Mouse (Mus musculus) heart, adult 18-20 months (tissue): Measurements from ENCODE around the gene Lasp1. TPM values are rescaled to one million over a fixed set of nuclear protein-coding genes. Genes with fewer than 3 reads are reported as not detected.

Experiments
- DNase-seq, 2 experiments: peaks; one replicate each; pipeline ENCODE4 v3.0.0; 2021 to 2022; ENCODE audit warnings: mixed read lengths in 1 of 2
- total RNA-seq, 2 experiments: library from RNA; stranded (reverse); gene quantifications; 2 replicates each; pipeline ENCODE4 v1.2.3; 2021

Lasp1 gene
- total RNA-seq, 2 experiments from 2014 or later = 34.9 to 36.6 TPM

DNA sequence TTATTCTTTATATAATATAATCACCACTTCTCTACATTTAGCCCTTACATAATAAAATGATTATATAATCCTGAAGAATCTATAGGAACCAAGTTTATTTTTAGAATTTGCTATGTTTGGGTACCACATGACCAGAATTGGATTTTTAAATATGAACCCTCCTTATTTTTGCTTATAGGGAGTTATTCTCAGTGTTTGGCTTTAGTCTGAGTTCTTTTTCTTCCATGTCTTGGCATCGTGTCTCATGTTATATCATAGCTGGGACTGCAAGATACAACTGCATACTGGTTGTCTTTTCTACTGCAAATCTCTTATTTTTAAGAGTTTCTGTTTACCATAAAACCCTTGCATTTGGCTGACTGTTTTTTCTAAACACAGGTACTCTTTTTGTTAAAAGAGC, 75.6 kb downstream of the Lasp1 start:
- DNase-seq = no peak

DNA sequence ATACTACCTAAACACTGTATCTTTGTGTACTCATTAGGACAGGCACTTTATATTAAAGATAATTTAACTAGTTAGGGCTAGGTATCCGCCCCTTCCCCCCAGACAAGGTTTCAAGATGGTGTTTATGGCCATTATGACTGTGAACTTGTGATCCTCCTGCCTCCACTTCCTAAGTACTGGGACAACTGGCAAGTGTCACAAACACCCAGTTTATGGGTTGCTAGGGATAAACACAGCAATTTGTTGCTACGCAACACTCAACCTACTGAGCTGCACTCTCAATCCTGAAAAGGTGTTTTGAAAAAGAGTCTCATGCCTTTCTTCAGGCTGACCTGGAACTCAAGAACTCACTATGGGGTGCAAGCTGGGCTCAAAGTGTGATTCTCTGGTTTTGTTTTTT, 78.5 kb downstream of the Lasp1 start:
- DNase-seq = no peak

DNA sequence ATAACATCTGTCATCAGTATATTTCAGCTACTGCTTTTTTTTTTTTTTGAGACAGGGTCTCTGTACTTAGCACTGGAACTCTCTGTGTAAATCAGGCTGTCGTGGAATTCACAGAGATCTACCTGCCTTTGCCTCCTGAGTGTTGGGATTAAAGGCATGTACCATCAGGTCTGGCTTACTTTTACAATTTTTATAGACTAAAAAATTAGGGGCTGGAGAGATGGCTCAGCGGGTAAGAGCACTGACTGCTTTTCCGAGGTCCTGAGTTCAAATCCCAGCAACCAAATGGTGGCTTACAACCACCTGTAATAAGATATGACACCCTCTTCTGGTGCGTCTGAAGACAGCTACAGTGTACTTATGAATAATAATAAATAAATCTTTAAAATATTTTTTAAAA, 81.6 kb downstream of the Lasp1 start:
- no peak for DNase-seq

DNA sequence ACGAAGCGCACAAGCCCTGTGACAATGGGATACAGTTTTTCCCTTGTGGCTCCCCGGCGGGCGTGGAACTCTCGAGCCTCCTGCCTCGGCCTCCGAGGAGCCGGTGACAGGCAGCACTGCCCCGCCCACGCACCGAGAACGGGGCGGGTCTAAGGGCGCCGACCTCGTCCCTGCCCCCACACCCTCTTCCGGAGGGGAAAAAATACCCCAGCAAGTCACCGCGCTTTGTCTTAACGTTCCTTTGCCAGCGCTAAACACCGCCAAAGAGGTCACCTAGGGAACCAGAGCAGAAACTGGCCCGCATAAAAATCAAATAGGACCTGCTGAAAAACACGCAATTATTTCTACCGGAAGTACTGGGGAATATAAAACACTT, 84.7 kb downstream of the Lasp1 start:
- DNase-seq = peak; percentile 83 to 85

DNA sequence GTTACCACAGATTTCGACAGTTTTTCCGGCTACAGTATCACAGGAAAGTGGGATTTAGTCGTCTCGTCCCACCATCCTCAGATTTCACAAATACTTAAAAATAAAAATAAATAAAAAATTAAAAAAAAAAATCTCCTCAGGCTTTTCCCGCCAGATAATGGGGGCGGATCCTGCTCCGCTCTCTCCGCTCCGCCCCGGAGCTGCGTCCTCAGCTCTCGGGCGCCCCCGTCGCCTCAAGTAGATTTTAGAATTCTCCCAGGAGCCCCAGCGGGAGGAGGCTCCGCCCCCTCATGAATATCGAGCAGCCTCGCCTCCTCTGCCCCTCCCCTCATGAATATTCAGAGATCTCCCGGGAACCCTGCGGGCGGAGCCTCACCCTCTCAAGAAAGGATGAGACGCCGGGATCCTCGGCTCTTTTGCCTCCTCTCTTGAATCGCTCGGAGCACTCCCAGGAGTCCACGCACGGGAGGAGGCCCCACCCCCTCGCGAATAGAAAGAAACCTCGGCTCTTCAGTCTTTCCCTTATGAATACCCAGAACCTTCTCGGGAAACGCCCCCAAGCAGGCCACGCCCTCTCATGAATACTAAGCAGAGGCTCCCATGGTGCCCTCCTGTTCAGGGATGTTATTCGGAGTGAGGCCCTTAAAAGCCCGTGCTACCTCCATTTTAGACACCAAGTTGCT, 85.3 kb downstream of the Lasp1 start, which contains the start of gene Fbxo47:
Gene Fbxo47, minus strand, starts transcription at position 237 of the 683 bp plus-strand sequence.
- peak; percentile 98 for DNase-seq

DNA sequence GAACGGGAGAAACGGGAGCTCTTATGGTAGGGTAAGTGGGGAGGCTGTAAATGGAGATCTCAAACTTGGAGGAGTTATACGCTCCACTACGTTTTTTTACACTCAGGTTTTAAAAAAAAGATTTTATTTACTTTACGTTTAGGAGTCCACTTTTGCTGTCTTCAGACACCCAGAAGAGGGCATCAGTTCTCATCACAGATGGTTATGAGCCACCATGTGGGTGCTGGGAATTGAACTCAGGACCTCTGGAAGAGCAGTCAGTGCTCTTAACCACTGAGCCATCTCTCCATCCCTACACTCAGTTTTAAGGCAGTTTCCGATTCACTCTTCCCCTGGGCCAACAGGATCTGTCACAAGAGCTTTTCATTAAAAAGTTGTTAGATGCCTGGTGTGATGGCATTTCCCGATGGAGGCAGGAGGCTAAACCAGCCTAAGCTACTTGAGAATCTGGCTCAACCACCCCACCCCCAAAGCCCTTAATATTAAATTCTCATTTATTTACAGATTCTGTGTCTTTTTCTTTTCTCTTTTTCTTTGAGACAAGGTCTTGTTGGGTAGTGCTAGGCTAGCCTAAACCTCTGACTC, 85.9 kb downstream of the Lasp1 start:
- no peak for DNase-seq

DNA sequence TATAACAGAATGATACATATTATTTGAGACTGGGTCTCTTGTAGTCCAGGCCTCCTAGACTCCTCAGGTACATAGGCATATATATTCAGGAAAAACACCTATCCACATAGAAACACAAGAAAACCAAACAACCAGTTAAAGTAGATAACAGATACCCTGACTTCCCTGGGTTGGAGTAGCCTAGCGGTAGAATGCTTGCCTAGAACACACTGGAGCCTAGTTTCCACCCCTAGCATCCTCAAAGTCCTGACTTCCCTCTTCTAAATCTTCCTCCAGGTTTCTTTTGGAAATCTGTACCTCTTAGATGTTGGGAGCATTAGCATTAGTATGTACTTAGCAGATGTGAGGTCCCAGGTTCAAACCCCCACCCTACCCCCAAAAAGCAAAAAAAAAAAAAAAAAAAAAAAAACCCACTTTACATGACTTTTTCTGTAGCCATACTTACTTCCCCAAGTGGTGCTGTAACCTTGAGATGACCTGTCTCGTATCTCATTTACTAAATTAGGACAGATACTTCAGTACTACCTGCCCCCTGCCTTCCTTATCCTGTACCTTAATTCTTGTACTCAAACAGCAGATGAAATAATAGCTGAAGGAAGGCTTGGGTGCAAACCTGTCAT, 86.6 kb downstream of the Lasp1 start:
- no peak for DNase-seq

Other genes with a start within 250 kb of the Lasp1 start
- gene Srcin1, start 222.8 kb upstream of the Lasp1 start, total RNA-seq = under 1 TPM; 0.18 to 0.25 TPM
- 1 to 10 TPM in 1 of 2 experiments, under 1 TPM in 1; 0.84 to 1.1 TPM for gene Epop, start 169.3 kb upstream of the Lasp1 start, total RNA-seq
- 10 to 100 TPM; 59.5 to 60.0 TPM for gene Mllt6, start 135.6 kb upstream of the Lasp1 start, total RNA-seq
- 100 to 1,000 TPM; 134 to 145 TPM for gene Cisd3, start 113.2 kb upstream of the Lasp1 start, total RNA-seq
- 1 to 10 TPM; 4.8 to 4.9 TPM for gene Pcgf2, start 98.5 kb upstream of the Lasp1 start, total RNA-seq
- 100 to 1,000 TPM; 135 to 150 TPM for gene Psmb3, start 95.6 kb upstream of the Lasp1 start, total RNA-seq
- gene Pip4k2b, start 54.3 kb upstream of the Lasp1 start, total RNA-seq = 10 to 100 TPM; 23.7 to 24.1 TPM
- gene Cwc25, start 32.4 kb upstream of the Lasp1 start, total RNA-seq = 1 to 10 TPM; 6.4 to 8.4 TPM
- not detected for gene 1700001P01Rik, start 23.1 kb upstream of the Lasp1 start, total RNA-seq
- 100 to 1,000 TPM; 505 to 584 TPM for gene Rpl23, start 16.6 kb upstream of the Lasp1 start, total RNA-seq
- under 1 TPM; 0.51 to 0.55 TPM for gene B230217C12Rik, start 41.8 kb downstream of the Lasp1 start, total RNA-seq
- gene Fbxo47, start 85.2 kb downstream of the Lasp1 start, total RNA-seq = under 1 TPM; 0.35 to 0.75 TPM
- 1 to 10 TPM; 3.2 to 4.6 TPM for gene Plxdc1, start 187.4 kb downstream of the Lasp1 start, total RNA-seq
- gene Arl5c, start 197.2 kb downstream of the Lasp1 start, total RNA-seq = 1 to 10 TPM in 1 of 2 experiments, not detected in 1; 1.1 TPM
- 1 to 10 TPM; 5.1 to 5.9 TPM for gene Cacnb1, start 224.0 kb downstream of the Lasp1 start, total RNA-seq
- gene Rpl19, start 227.7 kb downstream of the Lasp1 start, total RNA-seq = 100 to 1,000 TPM; 537 to 590 TPM